ENCODE assay signal across 12 mouse cellular contexts in genomic region chr8:78584863-78585262, GRCm38 (mm10).
DNase-seq lines count a peak whose midpoint lies in the region; ATAC-seq lines count a peak whose summit lies in the region.
"Had no signal": no experiment of that assay in that cellular context is flagged by ENCODE, and none has a peak within 500 bp of the region (broad histone marks: within the 10 kb centered on the region; RNA-seq: fewer than 3 reads in every experiment).

No protein-coding gene starts in this region.

- no peaks in the 10 kb centered on the region for H3K4me1 ChIP-seq in forebrain, embryonic 14.5 days (ENCODE audit: control insufficient read depth, insufficient read depth, low read length)
- no peaks in the 10 kb centered on the region for H3K4me1 ChIP-seq in forebrain, embryonic 15.5 days

- H3K27ac ChIP-seq in forebrain, embryonic 14.5 days (ENCODE audit: low read depth, low read length): no peak overlapping the region
- no peak overlapping the region for H3K27ac ChIP-seq in forebrain, embryonic 15.5 days (replicated peaks)
- H3K27ac ChIP-seq: midbrain, embryonic 10.5 days had no signal

- H3K36me3 ChIP-seq in forebrain, embryonic 14.5 days (ENCODE audit: control insufficient read depth, insufficient read depth, low read length): no peaks in the 10 kb centered on the region
- no peaks in the 10 kb centered on the region for H3K36me3 ChIP-seq in forebrain, embryonic 15.5 days
- H3K36me3 ChIP-seq: midbrain, embryonic 10.5 days had no signal

- H3K4me3 ChIP-seq in forebrain, embryonic 14.5 days (ENCODE audit: low read depth, low read length): no peak overlapping the region
- no peak overlapping the region for H3K4me3 ChIP-seq in forebrain, embryonic 15.5 days
- H3K4me3 ChIP-seq: midbrain, embryonic 10.5 days had no signal

- H3K9me3 ChIP-seq in forebrain, embryonic 14.5 days (replicated peaks; ENCODE audit: control insufficient read depth, low read length): no peaks in the 10 kb centered on the region
- no peaks in the 10 kb centered on the region for H3K9me3 ChIP-seq in forebrain, embryonic 15.5 days
- H3K9me3 ChIP-seq: midbrain, embryonic 10.5 days had no signal

- H3K27me3 ChIP-seq in forebrain, embryonic 14.5 days (replicated peaks; ENCODE audit: control insufficient read depth, insufficient read depth, low read length): no peaks in the 10 kb centered on the region
- H3K27me3 ChIP-seq in forebrain, embryonic 15.5 days: no peaks in the 10 kb centered on the region

- WGBS in forebrain, embryonic 14.5 days: 34% methylated on average over 3 of the region's 3 CpGs
- 30% methylated on average over 3 of the region's 3 CpGs for WGBS in forebrain, embryonic 15.5 days

- H3K9ac ChIP-seq in forebrain, embryonic 14.5 days (ENCODE audit: low read length): no peak overlapping the region
- H3K9ac ChIP-seq in forebrain, embryonic 15.5 days (replicated peaks): no peak overlapping the region

- intact Hi-C loops in heart, postnatal 10 days (cut with DNase I): no loop called here

- DNase-seq in forebrain, embryonic 14.5 days (ENCODE audit: low spot score): no peak
- peak; percentile 39 for DNase-seq in testis, postnatal 14 days (ENCODE audit: low spot score)
- DNase-seq in testis, postnatal 10 days (ENCODE audit: low spot score): no peak
- peak; percentile 48 to 60 for DNase-seq in heart, postnatal 10 days
- DNase-seq in right cerebral cortex, postnatal 25 days: no peak
- DNase-seq in urinary bladder, adult 18-20 months (ENCODE audit: low spot score in 2 of 2): no peak
- no peak for DNase-seq in frontal cortex, adult 2 months (ENCODE audit: extremely low spot score in 1 of 2, low spot score in 1 of 2)
- DNase-seq: cerebellum, adult 2 months; kidney, postnatal 36 days had no signal

- ATAC-seq in forebrain, embryonic 14.5 days: peak; percentile 55; the same call in 1 of the 2 replicates
- ATAC-seq in forebrain, embryonic 15.5 days (replicated peaks): no peak
- ATAC-seq: activated CD4-positive, CD25-positive, alpha-beta regulatory T cell, adult 4 months had no signal

- no peak overlapping the region for H3K4me2 ChIP-seq in forebrain, embryonic 14.5 days (ENCODE audit: low read length)
- no peak overlapping the region for H3K4me2 ChIP-seq in forebrain, embryonic 15.5 days (replicated peaks)

Comparison
In these comparisons a context has a peak if more than half of its experiments do, and no peak if none do; other contexts are left out.
1. DNase-seq: peak in testis, postnatal 14 days (single experiment) and heart, postnatal 10 days (2 of 2); none in forebrain, embryonic 14.5 days (single experiment), testis, postnatal 10 days (single experiment), right cerebral cortex, postnatal 25 days (single experiment), urinary bladder, adult 18-20 months (0 of 2) and frontal cortex, adult 2 months (0 of 2).